Comparison of ENCODE assay signal across 13 mouse cellular contexts in genomic region chr2:69640100-69640499, GRCm38 (mm10). TPM values are rescaled to one million over a fixed set of nuclear protein-coding genes. Genes with fewer than 3 reads are reported as not detected.
DNase-seq lines count a peak whose midpoint lies in the region; ATAC-seq and TF ChIP-seq lines count a peak whose summit lies in the region.
"Had no signal": no experiment of that assay in that cellular context is flagged by ENCODE, and none has a peak within 500 bp of the region (broad histone marks: within the 10 kb centered on the region; RNA-seq: fewer than 3 reads in every experiment).

No protein-coding gene starts in this region.

- no peaks in the 10 kb centered on the region for H3K4me1 ChIP-seq in ES-Bruce4 (ENCODE audit: control insufficient read depth, insufficient read depth, low read length)
- H3K4me1 ChIP-seq in forebrain, embryonic 14.5 days (ENCODE audit: control insufficient read depth, insufficient read depth, low read length), result no peaks in the 10 kb centered on the region
- H3K4me1 ChIP-seq: embryonic facial prominence, embryonic 13.5 days had no signal

- H3K9ac ChIP-seq in ES-Bruce4 (ENCODE audit: low read depth, poor library complexity, severe bottlenecking), result no peak overlapping the region
- no peak overlapping the region for H3K9ac ChIP-seq in forebrain, embryonic 14.5 days (ENCODE audit: low read length)
- H3K9ac ChIP-seq: embryonic facial prominence, embryonic 13.5 days; liver, embryonic 13.5 days had no signal

- no peak for ATAC-seq in forebrain, embryonic 14.5 days

- H3K27ac ChIP-seq in ES-Bruce4 (ENCODE audit: insufficient read depth, low read length), result no peak overlapping the region
- H3K27ac ChIP-seq in forebrain, embryonic 14.5 days (ENCODE audit: low read depth, low read length), result no peak overlapping the region
- H3K27ac ChIP-seq: embryonic facial prominence, embryonic 13.5 days; liver, embryonic 13.5 days had no signal

- DNase-seq in cerebellum, postnatal 25 days, result peak; percentile 27 to 50
- DNase-seq in cerebellum, adult 9-10 months, result no peak
- DNase-seq in forebrain, embryonic 14.5 days (ENCODE audit: low spot score), result peak; percentile 56
- peak; percentile 66 for DNase-seq in kidney, postnatal 14 days
- no peak for DNase-seq in adrenal gland, adult (ENCODE audit: inconsistent age in 2 of 2, low spot score in 1 of 2)
- DNase-seq in left cerebral cortex, adult 8-10 months (ENCODE audit: low spot score in 2 of 2), result no peak
- no peak for DNase-seq in adrenal gland, postnatal 14 days
- DNase-seq: adrenal gland, postnatal 10 days; B cell, adult 2 months; gastrocnemius, postnatal 25 days; liver, embryonic 13.5 days had no signal

- no peak for TF ChIP-seq EP300 in ES-Bruce4 (IDR thresholded peaks at IDR 0.05; ENCODE audit: insufficient read depth, low read depth, low read length)

- H3K36me3 ChIP-seq in ES-Bruce4 (ENCODE audit: control insufficient read depth, insufficient read depth, low read length, poor library complexity, severe bottlenecking), result no peaks in the 10 kb centered on the region
- no peaks in the 10 kb centered on the region for H3K36me3 ChIP-seq in forebrain, embryonic 14.5 days (ENCODE audit: control insufficient read depth, insufficient read depth, low read length)
- H3K36me3 ChIP-seq: embryonic facial prominence, embryonic 13.5 days; liver, embryonic 13.5 days had no signal

- TF ChIP-seq CTCF in ES-Bruce4 (IDR thresholded peaks at IDR 0.05; ENCODE audit: low read depth, low read length), result no peak

- no peak for TF ChIP-seq POLR2A in ES-Bruce4 (IDR thresholded peaks at IDR 0.05; ENCODE audit: insufficient read depth, low read length)

- H3K9me3 ChIP-seq in ES-Bruce4 (replicated peaks; ENCODE audit: control insufficient read depth, insufficient read depth, low read length, poor library complexity, severe bottlenecking), result no peaks in the 10 kb centered on the region
- H3K9me3 ChIP-seq in forebrain, embryonic 14.5 days (replicated peaks; ENCODE audit: control insufficient read depth, low read length), result no peaks in the 10 kb centered on the region
- H3K9me3 ChIP-seq: embryonic facial prominence, embryonic 13.5 days had no signal

- peak overlapping the region; percentile 14; the same call in 1 of the 2 replicates for H3K4me2 ChIP-seq in forebrain, embryonic 14.5 days (ENCODE audit: low read length)
- H3K4me2 ChIP-seq: embryonic facial prominence, embryonic 13.5 days; liver, embryonic 13.5 days had no signal

- no peaks in the 10 kb centered on the region for H3K27me3 ChIP-seq in ES-Bruce4 (ENCODE audit: control insufficient read depth, insufficient read depth, low read length, poor library complexity, severe bottlenecking)
- H3K27me3 ChIP-seq in forebrain, embryonic 14.5 days (replicated peaks; ENCODE audit: control insufficient read depth, insufficient read depth, low read length), result no peaks in the 10 kb centered on the region
- H3K27me3 ChIP-seq: embryonic facial prominence, embryonic 13.5 days; liver, embryonic 13.5 days had no signal

- WGBS in forebrain, embryonic 14.5 days, result 50% methylated on average over 10 of the region's 10 CpGs

- peak overlapping the region; percentile 19 for H3K4me3 ChIP-seq in ES-Bruce4 (ENCODE audit: low read depth, low read length)
- H3K4me3 ChIP-seq in forebrain, embryonic 14.5 days (ENCODE audit: low read depth, low read length), result no peak overlapping the region
- H3K4me3 ChIP-seq: embryonic facial prominence, embryonic 13.5 days; liver, embryonic 13.5 days had no signal

RNA-seq across cellular contexts. Expression of gene Bbs5, which starts 6.9 kb away (rescaled TPM):
- 15.9 and 17.7 TPM in 2 replicates for polyA plus RNA-seq in ES-Bruce4 (2011; ENCODE audit: insufficient read depth, insufficient read length, low read depth, missing spikeins)
- 17.2 and 18.2 TPM in 2 replicates for polyA plus RNA-seq in forebrain, embryonic 14.5 days (2014; fragmentation: Nextera tagmentation; extraction: Ambion mirVana)
- total RNA-seq in left cerebral cortex, adult 8-10 months (2022), result 10 to 100 TPM; 20.2 to 31.0 (median 25.9) TPM
- 5.1 and 9.4 TPM in 2 replicates for total RNA-seq in adrenal gland, postnatal 14 days (2021)

RNA-seq across cellular contexts. Expression of gene Klhl41, which starts 29.8 kb away (rescaled TPM):
- not detected in 2 replicates for polyA plus RNA-seq in ES-Bruce4 (2011; ENCODE audit: insufficient read depth, insufficient read length, low read depth, missing spikeins)
- polyA plus RNA-seq in forebrain, embryonic 14.5 days (2014; fragmentation: Nextera tagmentation; extraction: Ambion mirVana), result 0.11 and 0.13 TPM in 2 replicates
- total RNA-seq in left cerebral cortex, adult 8-10 months (2022), result 1 to 10 TPM in 2 of 4 experiments, under 1 TPM in 2; 0.44 to 1.2 (median 0.98) TPM
- total RNA-seq in adrenal gland, postnatal 14 days (2021), result 0.22 and 0.34 TPM in 2 replicates

RNA-seq across cellular contexts. Expression of gene Lrp2, which starts 54.2 kb away (rescaled TPM):
- polyA plus RNA-seq in ES-Bruce4 (2011; ENCODE audit: insufficient read depth, insufficient read length, low read depth, missing spikeins), result 92.6 and 92.9 TPM in 2 replicates
- polyA plus RNA-seq in forebrain, embryonic 14.5 days (2014; fragmentation: Nextera tagmentation; extraction: Ambion mirVana), result 0.66 and 0.74 TPM in 2 replicates
- under 1 TPM; 0.02 to 0.15 (median 0.13) TPM for total RNA-seq in left cerebral cortex, adult 8-10 months (2022)
- total RNA-seq in adrenal gland, postnatal 14 days (2021), result 0.78 and 0.83 TPM in 2 replicates
- total RNA-seq: gastrocnemius, postnatal 25 days had no signal

Comparison
In these comparisons a context has a peak if more than half of its experiments do, and no peak if none do; other contexts are left out.
1. DNase-seq: peak in cerebellum, postnatal 25 days (2 of 2), forebrain, embryonic 14.5 days (single experiment) and kidney, postnatal 14 days (single experiment); none in cerebellum, adult 9-10 months (single experiment), adrenal gland, adult (0 of 2), left cerebral cortex, adult 8-10 months (0 of 2) and adrenal gland, postnatal 14 days (single experiment).